Mouse (Mus musculus) bone marrow, adult 2 months (tissue): Measurements from ENCODE around the gene P4ha1.

ENCODE experiments used
- CTCF ChIP-seq: fragments of 200-500 bp; IDR thresholded peaks from 2 replicates; pipeline ENCODE4 v1.5.1; 2011; ENCODE audit warnings: low read length, control low read depth; ENCODE audit not compliant: control insufficient read depth, insufficient read depth
- POLR2A ChIP-seq: fragments of 200-500 bp; IDR thresholded peaks from 2 replicates; pipeline ENCODE4 v1.6.1; 2011; ENCODE audit warnings: low read depth, mild to moderate bottlenecking, control low read depth, low read length, borderline replicate concordance; ENCODE audit not compliant: control insufficient read depth

DNA sequence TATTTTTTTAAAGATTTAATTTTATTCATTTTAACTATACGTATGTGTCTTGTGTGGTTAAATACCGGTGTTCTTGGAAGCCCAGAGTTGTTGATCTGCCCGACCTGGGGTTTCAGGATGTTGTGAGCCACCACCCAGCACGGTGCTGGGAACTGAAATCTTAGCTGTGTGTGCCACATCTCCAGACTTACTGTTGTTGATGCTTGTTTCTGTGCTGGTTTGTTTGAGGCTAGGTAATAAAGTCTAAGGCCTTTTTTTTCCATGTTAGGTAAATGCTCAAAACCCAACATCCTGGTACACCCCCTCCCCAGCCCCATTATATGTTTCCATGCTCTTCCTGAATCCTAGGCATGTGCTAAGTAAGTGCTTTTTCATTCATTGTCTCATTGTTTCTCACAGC, 825 bp upstream of the P4ha1 start:
- TF ChIP-seq CTCF = no peak
- TF ChIP-seq POLR2A = no peak
